In genomic region chr7:103813766-103814165, GRCm38 (mm10) we compare ENCODE assay signal across 8 mouse cellular contexts. TPM values are rescaled to one million over a fixed set of nuclear protein-coding genes. Genes with fewer than 3 reads are reported as not detected.
DNase-seq lines count a peak whose midpoint lies in the region; ATAC-seq lines count a peak whose summit lies in the region.

Hbb-bt (minus strand) TSS chr7:103813996.

- ATAC-seq in heart, embryonic 13.5 days (ENCODE audit: extremely low read depth, insufficient number of reproducible peaks, low FRiP score, low TSS enrichment), result peak; percentile 78
- ATAC-seq in neural tube, embryonic 13.5 days (ENCODE audit: low read depth), result no peak
- ATAC-seq in granulocyte monocyte progenitor cell, adult 5-6 weeks (replicated peaks; ENCODE audit: poor library complexity, severe bottlenecking), result no peak

- no peak within 1 kb of the TSS for H3K9ac ChIP-seq in heart, embryonic 13.5 days
- no peak within 1 kb of the TSS for H3K9ac ChIP-seq in neural tube, embryonic 13.5 days

- no peaks in the 10 kb centered on the region for H3K27me3 ChIP-seq in embryonic facial prominence, embryonic 10.5 days (replicated peaks; ENCODE audit: low read depth, poor library complexity, severe bottlenecking)
- H3K27me3 ChIP-seq in heart, embryonic 13.5 days (replicated peaks), result no peaks in the 10 kb centered on the region
- no peaks in the 10 kb centered on the region for H3K27me3 ChIP-seq in neural tube, embryonic 13.5 days

- no peak for DNase-seq in layer of hippocampus, adult 18-20 months (ENCODE audit: low spot score in 2 of 2)
- no peak for DNase-seq in layer of hippocampus, adult 9-10 months (ENCODE audit: low spot score)
- DNase-seq in embryonic facial prominence, embryonic 10.5 days (ENCODE audit: low spot score), result no peak
- no peak for DNase-seq in left cerebral cortex, postnatal 36 days (ENCODE audit: low spot score in 2 of 2)
- DNase-seq in thymus, postnatal 36 days, result no peak

- intact Hi-C loops in left cerebral cortex, postnatal 36 days (cut with DNase I), result no loop called here

- H3K4me2 ChIP-seq in heart, embryonic 13.5 days, result peak within 1 kb of the TSS; percentile 27; the same call in 1 of the 2 replicates
- no peak within 1 kb of the TSS for H3K4me2 ChIP-seq in neural tube, embryonic 13.5 days

- 91% methylated on average over 3 of the region's 3 CpGs for WGBS in embryonic facial prominence, embryonic 10.5 days
- 79% methylated on average over 3 of the region's 3 CpGs for whole genome bisulfite sequencing in heart, embryonic 13.5 days
- 92% methylated on average over 3 of the region's 3 CpGs for WGBS in neural tube, embryonic 13.5 days

- no peak within 1 kb of the TSS for H3K4me3 ChIP-seq in embryonic facial prominence, embryonic 10.5 days
- H3K4me3 ChIP-seq in heart, embryonic 13.5 days, result no peak within 1 kb of the TSS
- no peak within 1 kb of the TSS for H3K4me3 ChIP-seq in neural tube, embryonic 13.5 days

- no peak within 1 kb of the TSS for H3K27ac ChIP-seq in embryonic facial prominence, embryonic 10.5 days (replicated peaks)
- no peak within 1 kb of the TSS; the same call in 1 of the 2 replicates for H3K27ac ChIP-seq in heart, embryonic 13.5 days (replicated peaks)
- H3K27ac ChIP-seq in neural tube, embryonic 13.5 days (replicated peaks), result no peak within 1 kb of the TSS

- no peaks in the 10 kb centered on the region for H3K36me3 ChIP-seq in embryonic facial prominence, embryonic 10.5 days (replicated peaks)
- no peaks in the 10 kb centered on the region for H3K36me3 ChIP-seq in heart, embryonic 13.5 days
- H3K36me3 ChIP-seq in neural tube, embryonic 13.5 days, result no peaks in the 10 kb centered on the region

- H3K4me1 ChIP-seq in embryonic facial prominence, embryonic 10.5 days, result no peaks in the 10 kb centered on the region
- H3K4me1 ChIP-seq in heart, embryonic 13.5 days, result peaks cover 9% of the 10 kb centered on the region
- H3K4me1 ChIP-seq in neural tube, embryonic 13.5 days (replicated peaks), result no peaks in the 10 kb centered on the region

- H3K9me3 ChIP-seq in embryonic facial prominence, embryonic 10.5 days, result no peaks in the 10 kb centered on the region
- no peaks in the 10 kb centered on the region for H3K9me3 ChIP-seq in heart, embryonic 13.5 days
- H3K9me3 ChIP-seq in neural tube, embryonic 13.5 days, result no peaks in the 10 kb centered on the region

RNA-seq across cellular contexts. Expression of gene Hbb-bt, which starts in this region (rescaled TPM):
- 10 to 100 TPM; 26.0 to 31.8 TPM for total RNA-seq in layer of hippocampus, adult 18-20 months (2021)
- 142 and 287 TPM in 2 replicates for polyA plus RNA-seq in embryonic facial prominence, embryonic 10.5 days (2016; fragmentation: Nextera tagmentation; extraction: Ambion mirVana)
- 7,919 and 10,944 TPM in 2 replicates for polyA plus RNA-seq in heart, embryonic 13.5 days (2015; fragmentation: Nextera tagmentation; extraction: Ambion mirVana)
- 10 to 100 TPM; 49.8 to 50.7 TPM for total RNA-seq in left cerebral cortex, postnatal 36 days (2021)
- polyA plus RNA-seq in neural tube, embryonic 13.5 days (2015; fragmentation: Nextera tagmentation; extraction: Ambion mirVana), result 1,029 and 1,038 TPM in 2 replicates
- total RNA-seq in granulocyte monocyte progenitor cell, adult 5-6 weeks (2014; fragmentation: Nextera tagmentation), result not detected in 2 replicates
- not detected in 2 replicates for total RNA-seq in granulocyte monocyte progenitor cell, adult 5-6 weeks (2017)

Comparison
In these comparisons a context has a peak if more than half of its experiments do, and no peak if none do; other contexts are left out.
1. RNA of gene Hbb-bt (total RNA-seq): 49.8 to 50.7 TPM in left cerebral cortex, postnatal 36 days and 26.0 to 31.8 TPM in layer of hippocampus, adult 18-20 months; not detected in granulocyte monocyte progenitor cell, adult 5-6 weeks; every median in the first group is over 10 times any median in the second.